Mouse (Mus musculus) layer of hippocampus, adult 2 months (tissue): ENCODE results near the gene Mad2l2. TPM values are rescaled to one million over a fixed set of nuclear protein-coding genes. Genes with fewer than 3 reads are reported as not detected.
"Not testable (repeated sequence)": the region's sequence is repeated elsewhere in the genome, so short reads cannot be mapped to it uniquely, and the experiment has no call there.

Source experiments
- DNase-seq, 2 experiments: peaks; one replicate each; pipeline ENCODE4 v3.0.0; 2022; ENCODE audit warnings: low spot score in 2 of 2
- H3K27ac ChIP-seq: fragments of 200-600 bp; 2 replicates; pipeline ENCODE4 v1.8.1; 2022
- H3K4me3 ChIP-seq: fragments of 200-600 bp; 2 replicates; pipeline ENCODE4 v1.8.1; 2022; ENCODE audit warnings: mild to moderate bottlenecking
- CTCF ChIP-seq: fragments of 200-600 bp; conservative IDR thresholded peaks from 2 replicates; pipeline ENCODE4 v1.8.1; 2022; ENCODE audit warnings: antibody characterized with exemption, mild to moderate bottlenecking, moderate library complexity
- microRNA-seq, 2 experiments: library from miRNA; unstranded; fragments of <30 nt; microRNA quantifications; one replicate each; pipeline ENCODE4 v1.2.0; 2021
- total RNA-seq, 2 experiments: library from RNA; stranded (reverse); gene quantifications; 2 replicates each; pipeline ENCODE4 v1.2.3; 2021

The Mad2l2 gene
- total RNA-seq, 2 experiments from 2014 or later: 13.8 to 14.5 TPM

DNA sequence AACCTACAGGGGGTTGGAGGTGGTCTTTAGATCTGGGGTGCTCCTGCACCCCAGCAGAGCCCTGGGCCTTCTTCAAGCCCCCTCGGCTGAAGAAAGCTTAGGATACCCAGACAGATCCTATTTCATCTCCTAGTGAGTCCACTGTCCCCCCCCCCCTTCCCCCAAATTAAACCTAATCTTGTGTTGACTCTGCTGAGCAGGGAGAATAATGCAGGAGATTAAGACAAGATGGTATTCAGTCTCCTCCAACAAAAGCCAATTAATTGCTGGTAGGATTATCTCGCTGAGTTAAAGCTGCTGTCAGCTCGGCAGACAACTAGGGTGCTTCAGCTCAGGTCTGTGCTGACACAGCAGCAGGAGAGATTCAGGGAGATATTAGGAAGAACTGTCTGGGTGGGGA is 41.1 kb downstream of the Mad2l2 start:
- Histone ChIP-seq H3K27ac (no peak overlapping the region), H3K4me3 (no peak overlapping the region)
- TF ChIP-seq CTCF: no peak
- no peak for DNase-seq

DNA sequence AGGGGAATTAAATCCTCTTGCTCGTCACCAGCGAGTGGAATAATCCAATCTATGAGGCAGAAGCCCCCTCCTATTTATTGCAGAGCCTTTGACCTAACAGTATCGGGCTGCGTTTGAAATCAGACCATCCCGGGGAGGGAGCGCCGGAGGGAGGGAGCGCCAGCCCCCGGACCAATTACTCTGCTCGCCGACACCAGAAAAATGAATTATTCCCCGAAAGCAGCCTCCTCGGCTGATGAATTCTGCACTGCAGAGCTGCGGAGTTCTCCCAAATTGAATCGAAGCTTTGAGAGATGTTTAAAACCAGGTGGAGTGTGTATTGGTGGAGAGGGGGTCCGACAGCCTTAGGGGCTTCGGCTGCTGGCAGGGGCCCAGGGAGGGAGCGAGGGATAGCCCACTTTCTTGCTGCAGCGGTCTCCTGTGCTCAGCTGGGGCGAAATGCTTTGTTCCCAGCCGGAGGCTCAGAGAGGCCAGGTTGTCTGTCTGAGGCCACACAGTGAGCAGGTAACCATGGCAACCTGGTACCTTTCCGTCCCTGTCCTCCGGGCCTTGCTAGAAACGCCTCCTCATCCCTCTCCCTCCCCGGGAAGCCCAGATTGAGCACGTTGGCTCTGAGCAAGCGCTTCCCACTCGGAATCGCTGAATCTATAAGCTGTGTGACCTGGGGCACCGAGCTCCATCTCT is 43.8 kb downstream of the Mad2l2 start:
- no peak for DNase-seq
- Histone ChIP-seq H3K4me3 (peak overlapping the region; percentile 44), H3K27ac (peak overlapping the region; percentile 80)
- no peak for TF ChIP-seq CTCF

DNA sequence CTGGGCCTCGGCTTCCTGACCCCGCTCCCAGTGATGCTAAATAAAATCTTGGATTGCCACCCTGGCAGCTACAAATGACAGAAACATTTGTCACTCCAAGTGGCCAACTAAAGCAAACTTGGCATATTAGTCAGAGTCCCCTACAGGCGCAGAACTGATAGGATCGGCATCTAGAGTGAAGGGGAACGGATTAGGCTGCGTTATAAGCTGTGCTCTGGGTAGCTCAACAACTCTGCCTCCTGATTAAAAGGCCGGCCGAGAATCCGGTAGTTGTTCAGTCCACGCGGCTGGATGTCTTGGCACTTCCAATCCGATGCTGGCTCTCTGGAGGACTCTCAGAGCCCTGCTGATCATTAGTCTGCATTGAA is 44.3 kb downstream of the Mad2l2 start:
- peak overlapping the region; percentile 44 for H3K4me3 ChIP-seq
- no peak for DNase-seq
- H3K27ac ChIP-seq: peak overlapping the region; percentile 80

DNA sequence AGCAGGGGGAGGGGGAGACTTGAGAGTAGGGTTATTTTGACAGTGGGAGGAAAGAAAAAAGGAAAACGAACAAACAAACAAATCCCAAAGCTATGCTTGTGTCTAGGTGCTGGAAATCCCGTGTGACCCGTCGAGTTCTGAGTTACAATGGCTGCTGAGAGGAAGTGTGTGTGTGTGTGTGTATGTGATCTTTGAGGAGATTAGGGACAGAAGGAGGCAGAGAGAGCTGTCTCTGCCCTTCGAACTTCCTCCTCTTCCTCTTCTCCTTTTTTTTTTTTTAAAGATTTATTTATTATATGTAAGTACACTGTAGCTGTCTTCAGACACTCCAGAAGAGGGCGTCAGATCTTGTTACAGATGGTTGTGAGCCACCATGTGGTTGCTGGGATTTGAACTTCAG is 46.4 kb downstream of the Mad2l2 start:
- DNase-seq, H3K4me3 ChIP-seq: not testable (repeated sequence)
- peak overlapping the region; percentile 80; the same call in 1 of the 2 replicates for H3K27ac ChIP-seq
- TF ChIP-seq CTCF: 0 out of 2 replicates have a peak, but pooled peaks have one; percentile 6

More for the DNA sequence above, 44.3 kb downstream of the Mad2l2 start:
- peak; percentile 53 for TF ChIP-seq CTCF

DNA sequence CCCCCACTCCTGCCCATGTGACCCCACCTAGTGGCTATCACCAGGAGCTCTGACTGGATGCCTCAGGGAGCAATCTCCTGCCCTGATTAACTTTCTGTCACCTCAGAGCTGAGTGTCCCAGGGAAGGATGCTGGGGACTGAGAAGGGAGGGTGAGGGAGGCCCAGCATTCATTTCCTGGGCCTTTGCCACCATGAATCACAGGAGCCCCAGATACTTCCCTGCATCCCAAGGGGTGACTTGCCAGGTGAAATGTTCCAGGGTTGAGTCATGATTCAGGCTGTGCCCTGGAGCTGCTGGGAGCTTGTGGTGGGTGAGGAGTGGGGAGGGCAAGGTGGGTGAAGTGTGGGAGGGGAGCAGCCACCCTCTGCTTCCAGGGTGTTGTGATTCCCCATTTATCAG is 47.5 kb downstream of the Mad2l2 start:
- DNase-seq: no peak
- no peak for TF ChIP-seq CTCF
- Histone ChIP-seq H3K27ac (no peak overlapping the region), H3K4me3 (no peak overlapping the region)

DNA sequence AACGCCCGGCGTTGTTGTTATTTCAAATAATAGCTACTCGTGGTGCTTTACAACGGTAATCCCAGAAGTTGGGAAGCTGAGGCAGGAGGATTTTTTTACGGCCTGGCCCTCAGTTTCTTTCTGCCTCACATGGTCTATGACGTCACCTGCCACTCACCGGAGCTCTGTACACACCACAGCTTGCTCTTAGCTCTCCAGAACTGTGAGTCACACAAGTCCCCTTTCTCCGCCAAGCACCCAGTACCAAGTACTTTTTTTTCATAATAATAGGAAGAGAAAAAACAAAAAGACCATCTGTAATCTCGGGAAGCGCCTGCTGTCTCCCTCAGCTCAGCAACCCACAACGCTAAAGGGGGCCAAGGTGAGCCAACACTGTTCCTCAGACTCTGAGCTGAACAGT is 51.3 kb downstream of the Mad2l2 start:
- TF ChIP-seq CTCF: no peak
- Histone ChIP-seq H3K27ac (peak overlapping the region; percentile 70), H3K4me3 (no peak overlapping the region)
- peak; percentile 38 to 74 for DNase-seq

DNA sequence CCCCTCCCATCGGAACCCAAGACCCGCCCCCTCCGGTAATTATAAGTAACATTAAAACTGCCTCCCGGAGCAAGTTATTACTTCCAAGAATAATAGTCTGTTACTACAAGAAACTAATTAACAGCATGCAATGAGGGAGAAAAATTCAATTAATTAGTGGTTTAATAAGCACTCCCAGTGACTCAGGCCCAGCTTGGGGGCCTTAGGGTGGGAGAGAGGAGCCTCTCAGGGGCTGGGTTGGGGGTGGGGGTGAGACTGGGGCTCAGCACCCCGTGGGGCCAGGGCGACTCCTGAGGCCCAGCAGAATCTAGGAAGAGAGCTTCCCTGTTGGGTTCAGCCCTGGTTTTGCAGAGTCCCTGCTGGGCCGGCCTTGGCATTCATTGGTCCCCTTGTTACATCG is 52.2 kb downstream of the Mad2l2 start:
- TF ChIP-seq CTCF: no peak
- DNase-seq: no peak
- Histone ChIP-seq H3K4me3 (no peak overlapping the region), H3K27ac (0 out of 2 replicates have a peak overlapping the region, but pooled peaks have one; percentile 23)

DNA sequence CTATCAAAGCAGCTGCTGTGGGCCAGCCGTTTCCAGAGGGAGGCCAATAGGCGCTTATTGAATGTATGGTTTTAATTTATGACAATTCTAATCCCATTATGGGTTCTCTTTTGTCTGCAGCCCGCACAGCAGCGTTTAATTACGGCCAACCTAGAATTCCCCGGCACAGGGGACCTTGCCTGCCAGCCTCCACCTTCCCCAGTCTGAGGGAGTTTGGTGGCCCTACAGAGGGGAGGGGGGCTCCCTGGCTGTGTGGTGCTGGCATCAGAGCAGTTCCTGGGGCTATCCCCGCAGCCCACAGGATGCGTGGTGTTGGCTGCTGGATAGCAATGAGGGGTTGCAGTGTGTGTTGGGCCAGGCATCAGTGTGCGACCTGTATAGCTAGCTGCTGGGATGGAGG is 54.4 kb downstream of the Mad2l2 start:
- Histone ChIP-seq H3K4me3 (no peak overlapping the region), H3K27ac (no peak overlapping the region)
- no peak for DNase-seq
- TF ChIP-seq CTCF: no peak

DNA sequence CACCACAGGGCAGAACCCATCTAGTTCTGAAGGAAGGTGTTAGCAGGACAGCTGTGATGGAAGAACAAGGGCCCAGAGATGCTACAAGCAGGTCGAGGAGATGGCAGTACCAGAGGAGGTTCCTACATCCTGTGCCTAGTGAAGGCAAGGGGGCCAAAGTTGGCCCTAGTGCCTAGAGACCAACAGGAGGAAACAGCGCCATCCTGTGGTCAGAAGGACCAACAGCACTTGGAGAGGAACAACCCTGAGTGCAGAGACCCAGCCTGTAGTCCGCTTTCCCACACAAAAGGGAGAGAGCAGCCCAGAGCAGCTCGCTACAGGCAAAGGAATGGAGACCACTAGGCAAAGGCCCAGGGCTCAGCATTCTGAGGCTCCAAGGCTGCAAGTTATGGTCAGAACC is 55.6 kb downstream of the Mad2l2 start:
- no peak overlapping the region for H3K4me3 ChIP-seq
- no peak for DNase-seq
- TF ChIP-seq CTCF: peak; percentile 58
- H3K27ac ChIP-seq: no peak overlapping the region

DNA sequence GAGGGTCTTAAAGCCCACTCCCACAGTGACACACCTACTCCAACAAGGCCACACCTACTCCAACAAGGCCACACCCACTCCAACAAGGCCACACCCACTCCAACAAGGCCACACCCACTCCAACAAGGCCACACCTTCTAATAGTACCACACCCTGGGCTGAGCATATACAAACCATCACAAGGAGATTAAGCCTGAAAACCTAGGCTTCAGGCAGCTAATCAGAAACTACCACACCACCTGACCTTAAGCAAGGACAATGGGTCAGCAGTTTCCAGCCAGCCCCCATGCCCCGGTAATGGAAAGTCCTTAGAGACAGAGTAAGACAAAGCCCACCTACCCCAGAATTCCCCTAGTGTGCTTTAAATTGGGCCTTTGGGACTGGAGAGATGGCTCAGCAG is 58.6 kb downstream of the Mad2l2 start:
- H3K4me3 ChIP-seq, DNase-seq, H3K27ac ChIP-seq: not testable (repeated sequence)

DNA sequence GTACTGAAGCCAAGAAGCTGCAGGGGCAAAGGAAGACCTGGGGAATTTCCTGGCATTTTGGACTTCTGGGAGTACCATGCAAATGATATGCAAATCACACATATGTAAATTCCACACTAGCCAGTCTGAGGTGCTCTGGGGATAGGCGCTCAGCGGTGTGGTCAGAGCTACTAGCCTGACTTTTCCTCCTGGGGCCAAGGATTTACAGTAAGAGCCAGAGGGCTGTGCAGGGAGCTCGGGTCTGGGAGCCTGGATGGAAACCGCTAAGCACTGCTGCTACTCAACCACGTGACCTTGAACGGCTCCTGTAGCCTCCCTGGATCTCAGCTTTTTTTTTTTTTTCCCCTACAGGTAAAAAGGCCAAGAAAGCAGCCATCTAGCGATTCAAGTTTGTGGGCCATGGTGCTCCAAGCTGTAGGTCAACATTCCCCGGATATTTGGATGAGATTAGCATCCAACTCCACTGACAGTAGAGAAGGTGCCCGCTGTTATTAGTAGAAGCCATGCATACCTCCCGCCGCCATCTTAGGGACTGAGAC is 62.6 kb downstream of the Mad2l2 start:
- H3K4me3 ChIP-seq: no peak overlapping the region
- no peak for TF ChIP-seq CTCF
- DNase-seq: no peak
- no peak overlapping the region for H3K27ac ChIP-seq

DNA sequence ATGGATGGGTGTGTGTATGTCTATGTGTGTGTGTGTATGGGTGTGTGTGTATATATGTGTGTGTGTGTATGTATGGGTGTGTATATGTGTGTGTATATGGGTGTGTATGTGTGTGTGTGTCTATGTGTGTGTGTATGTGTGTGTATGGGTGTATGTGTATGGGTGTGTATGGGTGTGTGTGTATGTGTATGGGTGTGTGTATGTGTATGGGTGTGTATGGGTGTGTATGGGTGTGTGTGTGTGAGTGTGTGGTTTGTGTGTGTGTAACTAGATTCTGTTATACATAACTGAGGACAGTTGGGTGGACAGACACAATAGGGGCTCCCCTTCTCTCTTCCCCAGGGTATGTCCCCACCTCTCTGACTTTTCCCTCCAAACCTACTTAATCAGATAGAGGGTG is 64.2 kb downstream of the Mad2l2 start:
- no peak for TF ChIP-seq CTCF
- H3K4me3 ChIP-seq: no peak overlapping the region
- no peak overlapping the region for H3K27ac ChIP-seq
- DNase-seq: no peak

Small RNAs within 50 kb of the gene (microRNA-seq; reads per million reads assigned to microRNA genes)
- 0 to 0.55 reads per million in 2 experiments for gene Mir7022

Other genes starting within 250 kb of the Mad2l2 start
- gene Mfn2, start 225.7 kb upstream of the Mad2l2 start, total RNA-seq: 100 to 1,000 TPM; 198 to 200 TPM
- gene Plod1, start 193.6 kb upstream of the Mad2l2 start, total RNA-seq: 10 to 100 TPM; 16.4 to 21.5 TPM
- gene 2510039O18Rik, start 189.5 kb upstream of the Mad2l2 start, total RNA-seq: 10 to 100 TPM; 27.0 to 27.9 TPM
- not detected for gene Nppb, start 144.6 kb upstream of the Mad2l2 start, total RNA-seq
- gene Nppa, start 129.7 kb upstream of the Mad2l2 start, total RNA-seq: not detected
- 10 to 100 TPM; 77.0 to 77.6 TPM for gene Clcn6, start 91.6 kb upstream of the Mad2l2 start, total RNA-seq
- gene Mthfr, start 91.3 kb upstream of the Mad2l2 start, total RNA-seq: 10 to 100 TPM; 33.5 to 37.2 TPM
- gene Agtrap, start 42.4 kb upstream of the Mad2l2 start, total RNA-seq: 1 to 10 TPM; 7.2 to 9.8 TPM
- 1 to 10 TPM in 1 of 2 experiments, under 1 TPM in 1; 0.83 to 1.0 TPM for gene Draxin, start 314 bp downstream of the Mad2l2 start, total RNA-seq
- 10 to 100 TPM; 25.4 to 29.8 TPM for gene Fbxo6, start 21.8 kb downstream of the Mad2l2 start, total RNA-seq
- gene Fbxo44, start 30.1 kb downstream of the Mad2l2 start, total RNA-seq: 100 to 1,000 TPM; 136 to 141 TPM
- 100 to 1,000 TPM in 1 of 2 experiments, 10 to 100 TPM in 1; 99.8 to 106 TPM for gene Fbxo2, start 30.2 kb downstream of the Mad2l2 start, total RNA-seq
- 10 to 100 TPM; 38.9 to 40.7 TPM for gene Disp3, start 157.6 kb downstream of the Mad2l2 start, total RNA-seq